Comparison of ENCODE assay signal across 2 mouse cellular contexts in genomic region chr11:98479026-98479939, GRCm38 (mm10).
TF ChIP-seq lines count a peak whose summit lies in the region.

No protein-coding gene starts in this region.

TF ChIP-seq in C2C12, 6 proteins besides CTCF, POLR2A, EP300 and RAD21:
- no peak for TF ChIP-seq MYOD1 (IDR thresholded peaks at IDR 0.05; ENCODE audit: control insufficient read depth, insufficient read length, low read depth)
- peak; percentile 35 for TF ChIP-seq USF1 (IDR thresholded peaks at IDR 0.05; ENCODE audit: low read depth)

TF ChIP-seq in MEL, 35 proteins besides CTCF, POLR2A, EP300 and RAD21:
- TF ChIP-seq MAX (IDR thresholded peaks at IDR 0.05; ENCODE audit: low read length) (peak; percentile 34; the same call in 1 of the 2 replicates), USF1 (IDR thresholded peaks at IDR 0.05; ENCODE audit: low read depth, low read length) (peak; percentile 74), GABPA (IDR thresholded peaks at IDR 0.05; ENCODE audit: low read depth, low read length) (no peak)
